Mouse (Mus musculus) urinary bladder, postnatal 0 days (tissue): ENCODE measurements around the gene Cryba1. TPM values are rescaled to one million over a fixed set of nuclear protein-coding genes. Genes with fewer than 3 reads are reported as not detected.

Experiments used
- polyA plus RNA-seq: library from polyadenylated mRNA; unstranded; fragments of >200 nt; fragmentation: Nextera tagmentation; extraction: Ambion mirVana; gene quantifications from 2 replicates; pipeline ENCODE4 v1.2.1, GENCODE M21; 2015

Gene Cryba1
- not detected in 2 replicates for polyA plus RNA-seq

GRCm38 (mm10) chr11:77725183-77725582, at the start of gene Cryba1:
TSS of gene Cryba1 (minus strand) at chr11:77725283.

GRCm38 (mm10) chr11:77762783-77763672, 37.9 kb upstream of the Cryba1 start, which contains the start of gene Myo18a:
TSS of gene Myo18a (plus strand) at chr11:77763246.

GRCm38 (mm10) chr11:77685383-77686265, 39.5 kb downstream of the Cryba1 start, which contains the start of gene Nufip2:
TSS of gene Nufip2 (plus strand) at chr11:77686155.

Other genes starting within 250 kb of the Cryba1 start
- gene Ankrd13b, start 235.6 kb downstream of the Cryba1 start, polyA plus RNA-seq = 2.1 and 2.3 TPM in 2 replicates
- 5.0 and 5.6 TPM in 2 replicates for gene Git1, start 231.7 kb downstream of the Cryba1 start, polyA plus RNA-seq
- 1.2 and 1.3 TPM in 2 replicates for gene Abhd15, start 210.2 kb downstream of the Cryba1 start, polyA plus RNA-seq
- 22.9 TPM in 2 replicates for gene Trp53i13, start 209.3 kb downstream of the Cryba1 start, polyA plus RNA-seq
- not detected in 2 replicates for gene Gm10392, start 206.1 kb downstream of the Cryba1 start, polyA plus RNA-seq
- gene Taok1, start 117.5 kb downstream of the Cryba1 start, polyA plus RNA-seq = 11.1 and 12.8 TPM in 2 replicates
- 3.5 and 4.3 TPM in 2 replicates for gene Nufip2, start 39.1 kb downstream of the Cryba1 start, polyA plus RNA-seq
- gene Myo18a, start 38.0 kb upstream of the Cryba1 start, polyA plus RNA-seq = 7.8 and 9.5 TPM in 2 replicates
- gene Gm10277, start 62.5 kb upstream of the Cryba1 start, polyA plus RNA-seq = 0.16 and 0.35 TPM in 2 replicates
- 0.23 and 0.34 TPM in 2 replicates for gene Pipox, start 168.8 kb upstream of the Cryba1 start, polyA plus RNA-seq
- 0.06 and 0.13 TPM in 2 replicates for gene Sez6, start 205.5 kb upstream of the Cryba1 start, polyA plus RNA-seq